Mouse (Mus musculus) heart, postnatal 0 days (tissue): ENCODE measurements around the gene Inha. TPM values are rescaled to one million over a fixed set of nuclear protein-coding genes. Genes with fewer than 3 reads are reported as not detected.

Experiments used
- ATAC-seq: fragments of 200-750 bp; cut with Nextera tagmentation; 2 replicates; pipeline ENCODE4 v1.8.0; 2017; ENCODE audit warnings: low read depth, moderate number of reproducible peaks, moderate library complexity; ENCODE audit not compliant: insufficient read depth
- DNase-seq: peaks from one replicate; pipeline ENCODE4 v3.0.0-alpha.2; 2016; ENCODE audit warnings: low spot score
- H3K27ac ChIP-seq: fragments of 300-500 bp; sonication (generic); 2 replicates; pipeline ENCODE4 v1.5.1; 2014; ENCODE audit warnings: low read depth, mild to moderate bottlenecking
- H3K27me3 ChIP-seq: fragments of 300-500 bp; sonication (generic); 2 replicates; pipeline ENCODE4 v1.6.1; 2014; ENCODE audit warnings: low read length, mixed read lengths; ENCODE audit not compliant: control insufficient read depth, insufficient read depth
- H3K36me3 ChIP-seq: fragments of 300-500 bp; sonication (generic); replicated peaks from 2 replicates; pipeline ENCODE4 v1.6.1; 2014; ENCODE audit warnings: low read length, mixed read lengths; ENCODE audit not compliant: control insufficient read depth, insufficient read depth
- H3K4me1 ChIP-seq: fragments of 300-500 bp; sonication (generic); 2 replicates; pipeline ENCODE4 v1.6.1; 2014; ENCODE audit warnings: antibody characterized with exemption; ENCODE audit not compliant: control insufficient read depth, insufficient read depth
- H3K4me2 ChIP-seq: fragments of 300-500 bp; sonication (generic); 2 replicates; pipeline ENCODE4 v1.6.1; 2014; ENCODE audit warnings: low read depth, mild to moderate bottlenecking, low read length, moderate library complexity
- H3K4me3 ChIP-seq: fragments of 300-500 bp; sonication (generic); 2 replicates; pipeline ENCODE4 v1.5.1; 2014; ENCODE audit warnings: low read depth, low read length
- H3K9ac ChIP-seq: fragments of 300-500 bp; sonication (generic); replicated peaks from 2 replicates; pipeline ENCODE4 v1.6.1; 2014; ENCODE audit warnings: low read depth, low read length, mixed read lengths
- H3K9me3 ChIP-seq: fragments of 300-500 bp; sonication (generic); replicated peaks from 2 replicates; pipeline ENCODE4 v1.6.1; 2016; ENCODE audit warnings: low read length; ENCODE audit not compliant: control insufficient read depth
- CTCF ChIP-seq: IDR thresholded peaks from 2 replicates; pipeline ENCODE4 v1.5.1; 2016; ENCODE audit warnings: antibody characterized with exemption, control low read depth, low read depth
- EP300 ChIP-seq: IDR thresholded peaks from 2 replicates; pipeline ENCODE4 v1.6.1; 2016; ENCODE audit warnings: antibody characterized with exemption, low read depth
- WGBS: fragments of 180-500 bp; shearing (Covaris S2); extraction: QIAGEN DNeasy Blood & Tissue Kit; methylation state at CpG from one replicate; pipeline ENCODE4 v1.1.7; 2014; 5-methylcytosine and 5-hydroxymethylcytosine counted together
- polyA plus RNA-seq: library from polyadenylated mRNA; unstranded; fragments of >200 nt; fragmentation: Nextera tagmentation; extraction: Ambion mirVana; gene quantifications from 2 replicates; pipeline ENCODE4 v1.2.1, GENCODE M21; 2015
- total RNA-seq: library from RNA; depleted of rRNA; stranded (reverse); fragments of >200 nt; gene quantifications from 2 replicates; pipeline ENCODE4 v1.2.3, GENCODE M21; 2014; ENCODE audit warnings: low replicate concordance

The Inha gene
- total and polyA plus RNA-seq, 2 experiments from 2014 or later: 7.3 to 8.2 TPM

- Histone ChIP-seq H3K9ac (no peak overlapping the region), H3K4me2 (no peak overlapping the region), H3K27me3 (no peaks in the 10 kb centered on the region), H3K4me1 (peaks cover 12% of the 10 kb centered on the region), H3K9me3 (no peaks in the 10 kb centered on the region), H3K4me3 (no peak overlapping the region), H3K36me3 (peaks cover 44% of the 10 kb centered on the region), H3K27ac (no peak overlapping the region)
- DNase-seq (no peak), ATAC-seq (no peak)
- WGBS: 78% methylated on average over 7 of the region's 7 CpGs
- TF ChIP-seq EP300: no peak
- TF ChIP-seq CTCF: no peak
Observed at GRCm38 (mm10) chr1:75524679-75525078, 17.8 kb downstream of the Inha start.

GRCm38 (mm10) chr1:75530546-75530945 is 23.7 kb downstream of the Inha start:
- TF ChIP-seq EP300 (no peak), CTCF (peak; percentile 61)
- 48% methylated on average over 4 of the region's 4 CpGs for WGBS
- ATAC-seq (peak; percentile 52), DNase-seq (peak; percentile 45)
- Histone ChIP-seq H3K9me3 (no peaks in the 10 kb centered on the region), H3K27ac (no peak overlapping the region), H3K4me2 (no peak overlapping the region), H3K4me3 (no peak overlapping the region), H3K36me3 (peaks cover 83% of the 10 kb centered on the region), H3K9ac (no peak overlapping the region), H3K4me1 (no peaks in the 10 kb centered on the region), H3K27me3 (no peaks in the 10 kb centered on the region)

- Histone ChIP-seq H3K4me3 (no peak overlapping the region), H3K4me1 (no peaks in the 10 kb centered on the region), H3K9me3 (no peaks in the 10 kb centered on the region), H3K4me2 (no peak overlapping the region), H3K9ac (no peak overlapping the region), H3K27me3 (no peaks in the 10 kb centered on the region), H3K27ac (no peak overlapping the region), H3K36me3 (peaks cover 74% of the 10 kb centered on the region)
- 81% methylated on average over 19 of the region's 19 CpGs for WGBS
- TF ChIP-seq EP300 (no peak), CTCF (no peak)
- DNase-seq (no peak), ATAC-seq (no peak)
Observed at GRCm38 (mm10) chr1:75532280-75533172, 25.6 kb downstream of the Inha start.

- TF ChIP-seq CTCF: no peak
- no peak for TF ChIP-seq EP300
- 83% methylated on average over 19 of the region's 19 CpGs for WGBS
- ATAC-seq (no peak), DNase-seq (no peak)
- Histone ChIP-seq H3K4me2 (no peak overlapping the region), H3K36me3 (peaks cover 63% of the 10 kb centered on the region), H3K27ac (no peak overlapping the region), H3K4me3 (no peak overlapping the region), H3K27me3 (no peaks in the 10 kb centered on the region), H3K9ac (no peak overlapping the region), H3K9me3 (no peaks in the 10 kb centered on the region), H3K4me1 (no peaks in the 10 kb centered on the region)
Observed at GRCm38 (mm10) chr1:75533325-75534252, 26.7 kb downstream of the Inha start.

- Histone ChIP-seq H3K4me3 (no peak overlapping the region), H3K4me2 (no peak overlapping the region), H3K36me3 (peaks cover 34% of the 10 kb centered on the region), H3K27ac (no peak overlapping the region), H3K4me1 (no peaks in the 10 kb centered on the region), H3K9me3 (no peaks in the 10 kb centered on the region), H3K27me3 (no peaks in the 10 kb centered on the region), H3K9ac (no peak overlapping the region)
- 47% methylated on average over 2 of the region's 2 CpGs for WGBS
- ATAC-seq (no peak), DNase-seq (no peak)
- TF ChIP-seq EP300: no peak
Observed at GRCm38 (mm10) chr1:75537587-75537986, 30.7 kb downstream of the Inha start.
